Mouse (Mus musculus) gastrocnemius, postnatal 36 days (tissue): ENCODE data around the gene Stxbp4. TPM values are rescaled to one million over a fixed set of nuclear protein-coding genes. Genes with fewer than 3 reads are reported as not detected.

ENCODE experiments used
- DNase-seq, 2 experiments: peaks; one replicate each; pipeline ENCODE4 v3.0.0; 2022
- intact Hi-C: fragments of 180-260 bp; cut with DNase I; formaldehyde crosslinking; loops from one replicate; pipeline ENCODE4 v1.15.1; 2025
- long read RNA-seq, 2 experiments: library from polyadenylated mRNA; stranded (forward); transcript quantifications; one replicate each; pipeline ENCODE4 v2.0.0; 2021
- total RNA-seq, 2 experiments: library from RNA; stranded (reverse); gene quantifications; 2 replicates each; pipeline ENCODE4 v1.2.3; 2021

Gene Stxbp4
- total RNA-seq = 10 to 100 TPM; 13.8 to 15.4 TPM
- long read RNA-seq, experiment 1, partial matches to known transcripts = 1 of 2 reads
- long read RNA-seq, experiment 1, other reads (novel, unspliced or antisense) = 1 of 2 reads
- long read RNA-seq, experiment 2, full-length matches to known transcripts = 1 of 2 reads
- long read RNA-seq, experiment 2, partial matches to known transcripts = 0 of 2 reads
- long read RNA-seq, experiment 2, other reads (novel, unspliced or antisense) = 1 of 2 reads

GRCm38 (mm10) chr11:90637440-90638311 is at the start of gene Stxbp4, which contains the start of gene Cox11:
Gene Stxbp4 (minus strand): TSS chr11:90638084.
Gene Cox11 (plus strand): TSS chr11:90638173.
- intact Hi-C loops = no loop called here
- DNase-seq = peak; percentile 87 to 88

DNA sequence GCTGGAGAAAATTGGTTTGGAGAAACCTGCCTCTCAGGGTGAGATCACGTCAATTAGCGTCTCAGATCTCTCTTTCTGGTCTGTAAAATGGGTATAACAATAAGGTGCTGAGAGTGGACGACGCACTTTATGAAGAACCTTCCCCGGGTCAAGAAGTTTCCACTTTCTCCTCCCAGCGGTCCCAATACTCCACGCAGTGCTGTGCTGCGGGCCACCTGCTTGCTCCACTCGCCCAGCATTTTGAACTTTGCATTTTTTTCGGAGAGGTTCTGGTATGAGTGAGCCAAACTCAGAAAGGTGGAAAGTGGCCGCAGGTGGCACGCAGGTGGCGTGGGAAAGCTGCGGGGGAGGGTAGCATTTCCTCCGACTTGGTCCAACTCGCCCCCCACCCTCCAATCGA is 49.2 kb upstream of the Stxbp4 start:
- DNase-seq = peak in 1 of 2 experiments; percentile 6
- intact Hi-C loops = no loop called here

GRCm38 (mm10) chr11:90686287-90687025 is 48.6 kb upstream of the Stxbp4 start:
- no peak for DNase-seq
- intact Hi-C loops = no loop called here

GRCm38 (mm10) chr11:90685196-90685595 is 47.3 kb upstream of the Stxbp4 start:
- DNase-seq = no peak
- intact Hi-C loops = no loop called here

- DNase-seq = no peak
- intact Hi-C loops = no loop called here
Measured at GRCm38 (mm10) chr11:90684765-90685164, 46.9 kb upstream of the Stxbp4 start.

DNA sequence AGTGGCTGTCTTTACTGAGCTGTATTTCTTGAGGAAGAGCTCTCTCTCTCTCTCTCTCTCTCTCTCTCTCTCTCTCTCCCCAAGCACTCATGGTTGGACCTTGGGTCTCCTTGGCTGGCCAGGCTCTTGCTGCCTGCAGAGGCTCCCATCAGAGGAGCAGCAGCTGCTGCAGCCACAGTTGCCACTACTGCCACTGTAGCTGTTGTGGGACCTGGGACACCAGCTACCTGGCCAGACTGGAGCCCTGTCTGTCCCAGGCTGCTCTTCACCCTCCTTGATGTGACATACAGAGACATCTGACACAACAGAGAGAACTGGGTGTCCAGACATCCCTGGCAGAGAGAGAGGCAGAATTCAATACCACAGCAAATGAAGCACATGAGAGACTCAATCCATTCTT is 43.3 kb upstream of the Stxbp4 start:
- intact Hi-C loops = no loop called here
- no peak for DNase-seq

GRCm38 (mm10) chr11:90678582-90678981 is 40.7 kb upstream of the Stxbp4 start:
- intact Hi-C loops = no loop called here
- no peak for DNase-seq

GRCm38 (mm10) chr11:90677771-90678288 is 39.9 kb upstream of the Stxbp4 start:
- DNase-seq = no peak
- intact Hi-C loops = no loop called here

DNA sequence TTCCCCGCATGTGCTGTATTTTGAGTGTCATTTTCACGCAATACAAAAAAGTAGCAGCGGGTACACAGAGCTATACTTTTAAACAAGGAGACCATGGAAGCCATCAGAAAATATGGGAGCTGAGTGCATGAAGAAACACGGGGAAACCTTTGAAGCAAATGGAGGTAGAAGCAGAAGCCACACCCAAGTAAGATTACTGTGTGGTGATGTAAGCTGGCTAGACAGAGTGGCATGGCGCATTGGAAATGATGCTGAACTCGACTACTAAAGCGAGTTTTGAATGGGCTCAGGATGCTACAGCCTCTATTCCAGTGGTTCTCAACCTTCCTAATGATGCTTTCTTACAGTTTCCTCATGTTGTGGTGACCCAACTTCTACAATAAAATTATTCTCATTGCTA is 39.1 kb upstream of the Stxbp4 start:
- intact Hi-C loops = no loop called here
- DNase-seq = no peak

DNA sequence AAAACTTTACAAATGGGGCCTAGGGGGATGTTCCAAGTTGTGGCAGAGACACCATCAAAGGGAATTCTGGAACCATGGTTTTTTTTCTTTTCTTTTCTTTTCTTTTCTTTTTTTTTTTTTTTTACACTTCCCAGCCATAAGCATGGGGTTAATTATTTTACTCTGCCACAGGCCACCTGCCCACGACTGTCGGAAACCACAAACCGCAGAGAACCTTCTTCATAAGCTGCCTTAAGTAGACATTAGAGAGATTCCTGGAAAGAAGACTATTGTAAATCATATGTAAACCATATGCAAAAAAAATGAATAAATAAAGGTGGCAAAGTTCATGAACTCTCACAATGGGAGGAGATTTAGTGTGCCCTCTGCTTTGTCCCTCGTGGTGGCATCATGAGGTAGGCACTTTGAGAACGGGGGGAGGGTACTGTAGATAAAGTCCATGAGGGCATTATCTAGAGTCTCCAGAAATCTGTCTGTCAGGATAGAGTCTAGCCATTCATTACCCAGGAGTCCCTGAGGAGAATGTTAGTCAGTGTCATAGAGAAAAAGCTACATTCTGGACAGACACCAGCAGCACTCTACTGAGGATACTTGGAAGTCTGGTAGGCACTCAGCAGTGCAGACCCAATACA is 37.7 kb upstream of the Stxbp4 start:
- DNase-seq = no peak
- intact Hi-C loops = no loop called here

GRCm38 (mm10) chr11:90667325-90667724 is 29.4 kb upstream of the Stxbp4 start:
- intact Hi-C loops = no loop called here
- DNase-seq = no peak

GRCm38 (mm10) chr11:90666916-90667315 is 29.0 kb upstream of the Stxbp4 start:
- intact Hi-C loops = no loop called here
- no peak for DNase-seq

GRCm38 (mm10) chr11:90666144-90666757 is 28.4 kb upstream of the Stxbp4 start:
- intact Hi-C loops = no loop called here
- no peak for DNase-seq

DNA sequence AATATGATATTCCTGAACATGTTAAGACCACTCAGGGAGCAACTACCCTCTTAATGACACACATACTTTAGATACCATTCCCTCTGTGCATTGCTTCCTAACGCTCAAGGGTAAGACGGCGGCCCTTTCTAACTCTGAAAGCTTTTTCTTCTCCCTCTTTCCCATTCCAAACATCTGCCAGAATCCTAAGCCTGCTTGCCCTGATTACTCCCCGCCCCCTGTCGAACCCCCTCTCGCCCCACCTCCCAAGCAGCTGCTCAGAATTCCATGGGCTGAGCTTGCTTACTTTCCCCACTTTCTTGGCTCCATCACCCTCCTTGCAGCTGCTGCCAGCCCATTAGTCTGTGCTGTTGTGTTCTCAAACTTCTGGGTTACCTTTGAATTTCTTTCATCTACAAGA is 27.3 kb upstream of the Stxbp4 start:
- DNase-seq = no peak
- intact Hi-C loops = no loop called here

DNA sequence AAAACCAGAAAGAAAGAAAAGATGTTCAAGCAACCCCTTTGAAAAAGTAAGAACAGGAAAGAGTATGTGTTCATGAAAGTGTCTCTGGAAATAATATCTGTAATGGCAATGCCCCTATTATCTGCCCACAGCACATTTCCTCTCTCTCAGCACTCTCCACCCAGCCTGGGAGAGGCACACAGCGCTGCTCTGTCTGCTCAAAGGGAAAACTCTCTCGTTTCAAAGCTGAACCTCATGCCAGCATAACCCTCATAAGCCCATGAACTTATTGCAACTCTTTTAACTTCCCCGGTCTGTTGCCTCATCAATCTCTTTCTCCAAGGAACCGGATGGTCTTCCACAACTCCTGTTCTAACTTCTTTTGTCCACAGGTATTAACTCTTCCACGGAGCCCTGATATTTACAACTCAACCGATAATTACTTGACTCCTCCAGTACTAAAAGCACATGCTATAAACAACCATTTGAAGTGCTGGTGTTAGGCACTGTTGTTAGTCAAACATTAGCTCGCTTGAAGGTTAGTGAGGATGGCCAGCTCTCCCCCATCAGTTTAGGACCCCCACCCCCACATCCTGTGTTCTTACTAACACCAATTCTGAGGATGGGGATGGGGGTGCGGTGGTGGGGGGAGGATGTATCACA is 26.6 kb upstream of the Stxbp4 start:
- no peak for DNase-seq
- intact Hi-C loops = no loop called here

GRCm38 (mm10) chr11:90663618-90664297 is 25.9 kb upstream of the Stxbp4 start:
- intact Hi-C loops = no loop called here
- DNase-seq = no peak

DNA sequence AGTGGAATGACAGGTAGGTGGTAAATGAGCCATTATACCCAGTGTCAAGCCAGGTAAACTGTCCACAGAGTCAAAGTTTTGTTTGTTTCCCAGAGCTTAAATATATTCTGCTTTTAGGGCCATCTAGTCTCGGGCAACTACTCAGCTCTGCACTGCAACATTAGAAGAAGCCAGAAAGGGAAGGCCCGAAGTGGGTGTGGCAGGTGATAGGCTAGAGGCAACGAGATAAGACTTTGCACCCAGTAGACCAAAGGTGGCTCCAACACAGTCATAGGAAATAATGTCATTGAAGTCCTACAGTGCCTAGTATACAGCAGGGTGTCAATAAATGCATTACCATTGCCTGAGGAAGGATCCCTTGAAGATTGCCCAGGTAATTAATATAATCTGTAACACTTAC is 25.2 kb upstream of the Stxbp4 start:
- intact Hi-C loops = no loop called here

DNA sequence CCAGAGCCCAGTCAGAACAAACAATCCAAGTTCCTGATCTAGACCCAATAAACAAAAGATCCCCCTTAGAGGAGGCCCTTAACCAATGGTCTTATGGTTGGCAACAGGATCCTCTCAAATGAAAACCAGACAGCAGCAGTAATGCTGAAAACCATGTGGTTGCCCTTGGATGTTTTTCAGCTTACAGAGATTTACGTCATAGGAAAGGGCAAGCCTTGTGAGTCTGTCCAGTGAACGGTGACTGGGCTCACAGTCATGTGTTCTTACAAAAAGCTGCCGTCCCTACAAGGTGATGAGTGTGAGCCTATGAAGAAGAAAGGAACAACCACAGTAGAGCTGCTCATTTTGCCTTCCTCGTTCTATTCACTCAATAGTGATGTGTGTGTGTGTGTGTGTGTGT is 22.8 kb upstream of the Stxbp4 start:
- no peak for DNase-seq
- intact Hi-C loops = no loop called here

More for the DNA sequence above, 25.2 kb upstream of the Stxbp4 start:
- DNase-seq = no peak

DNA sequence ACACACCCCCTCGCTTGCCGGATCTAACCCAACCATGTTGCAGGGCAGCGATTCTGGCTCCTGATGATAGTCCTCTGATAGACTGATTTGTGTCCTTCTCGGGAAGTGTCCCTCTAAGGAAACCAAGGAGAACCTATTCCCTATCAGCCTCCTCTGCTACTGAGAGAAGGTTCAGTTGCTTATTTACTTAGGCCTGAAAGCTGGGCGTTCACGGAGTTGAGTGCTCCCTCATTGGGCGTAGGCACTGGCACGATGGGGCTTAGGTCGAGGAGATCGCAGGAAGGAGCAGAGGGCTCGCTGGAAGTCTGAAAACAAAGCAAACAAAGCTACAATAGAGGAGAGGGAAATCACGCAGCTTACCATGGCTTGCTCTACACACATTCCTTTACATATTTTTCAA is 19.6 kb upstream of the Stxbp4 start:
- no peak for DNase-seq
- intact Hi-C loops = no loop called here
